18 mouse cellular contexts compared by ENCODE assay signal in the genomic region with DNA sequence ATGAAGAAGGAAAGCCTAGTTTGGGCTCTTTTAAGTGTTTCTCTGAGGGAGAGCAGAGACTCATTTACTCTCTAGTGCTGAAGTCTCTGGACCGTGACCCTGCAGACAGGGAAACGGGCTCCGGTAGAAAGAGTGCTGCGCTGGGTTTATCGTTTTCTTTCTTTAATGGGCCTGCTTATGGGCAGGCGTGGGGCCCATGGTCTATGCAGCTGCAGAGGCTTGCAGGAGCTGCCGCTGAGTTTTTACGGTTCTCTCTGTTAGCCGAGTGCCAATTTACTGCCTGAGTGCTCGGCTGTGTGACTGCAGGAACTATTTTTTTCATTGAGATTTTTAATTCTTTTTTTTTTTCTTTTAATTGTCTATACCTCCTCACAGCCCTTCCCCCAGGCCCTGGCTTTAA. TPM values are rescaled to one million over a fixed set of nuclear protein-coding genes. Genes with fewer than 3 reads are reported as not detected.
DNase-seq lines count a peak whose midpoint lies in the region; ATAC-seq and TF ChIP-seq lines count a peak whose summit lies in the region.
"Had no signal": no experiment of that assay in that cellular context is flagged by ENCODE, and none has a peak within 500 bp of the region (broad histone marks: within the 10 kb centered on the region; RNA-seq: fewer than 3 reads in every experiment).

No protein-coding gene starts in this region.

- no peaks in the 10 kb centered on the region for H3K27me3 ChIP-seq in forebrain, embryonic 10.5 days (ENCODE audit: poor library complexity, severe bottlenecking)
- no peaks in the 10 kb centered on the region for H3K27me3 ChIP-seq in forebrain, postnatal 0 days (ENCODE audit: insufficient read depth, low read length)
- no peaks in the 10 kb centered on the region for H3K27me3 ChIP-seq in kidney, postnatal 0 days (ENCODE audit: insufficient read depth, low read length)
- H3K27me3 ChIP-seq in kidney, adult 2 months (replicated peaks; ENCODE audit: control insufficient read depth, insufficient read depth, low read length) = no peaks in the 10 kb centered on the region
- H3K27me3 ChIP-seq in hindbrain, embryonic 15.5 days = no peaks in the 10 kb centered on the region
- no peaks in the 10 kb centered on the region for H3K27me3 ChIP-seq in neural tube, embryonic 15.5 days (replicated peaks)
- H3K27me3 ChIP-seq: embryonic facial prominence, embryonic 15.5 days; heart, embryonic 12.5 days; liver, embryonic 13.5 days; lung, embryonic 15.5 days; stomach, embryonic 15.5 days had no signal

- H3K36me3 ChIP-seq in forebrain, embryonic 10.5 days (replicated peaks) = no peaks in the 10 kb centered on the region
- H3K36me3 ChIP-seq in forebrain, postnatal 0 days (ENCODE audit: insufficient read depth) = peaks cover 13% of the 10 kb centered on the region
- 0 out of 2 replicates have a peak, but pooled peaks cover 3% of the 10 kb centered on the region for H3K36me3 ChIP-seq in kidney, postnatal 0 days (ENCODE audit: insufficient read depth, low read length)
- no peaks in the 10 kb centered on the region for H3K36me3 ChIP-seq in kidney, adult 2 months (ENCODE audit: control insufficient read depth, insufficient read depth, low read length)
- H3K36me3 ChIP-seq in hindbrain, embryonic 15.5 days = no peaks in the 10 kb centered on the region
- H3K36me3 ChIP-seq in neural tube, embryonic 15.5 days = 0 out of 2 replicates have a peak, but pooled peaks cover 4% of the 10 kb centered on the region
- H3K36me3 ChIP-seq: liver, embryonic 13.5 days; lung, embryonic 15.5 days; stomach, embryonic 15.5 days had no signal

- no peak overlapping the region for H3K4me2 ChIP-seq in forebrain, postnatal 0 days (ENCODE audit: low read depth)
- H3K4me2 ChIP-seq in kidney, postnatal 0 days (ENCODE audit: low read length) = no peak overlapping the region
- H3K4me2 ChIP-seq in hindbrain, embryonic 15.5 days = no peak overlapping the region
- H3K4me2 ChIP-seq in neural tube, embryonic 15.5 days = no peak overlapping the region
- H3K4me2 ChIP-seq: embryonic facial prominence, embryonic 15.5 days; heart, embryonic 12.5 days; liver, embryonic 13.5 days; lung, embryonic 15.5 days; stomach, embryonic 15.5 days had no signal

- no peak for TF ChIP-seq CTCF in forebrain, postnatal 0 days (IDR thresholded peaks at IDR 0.05; ENCODE audit: low read depth)
- TF ChIP-seq CTCF in kidney, postnatal 0 days (IDR thresholded peaks at IDR 0.05; ENCODE audit: low read depth) = no peak
- TF ChIP-seq CTCF in kidney, adult 2 months (conservative IDR thresholded peaks at IDR 0.05; ENCODE audit: insufficient read depth, insufficient read length, low read depth, low read length) = no peak

- no peak for ATAC-seq in forebrain, postnatal 0 days
- no peak; the same call in 1 of the 2 replicates for ATAC-seq in kidney, postnatal 0 days (replicated peaks; ENCODE audit: low FRiP score, low read depth)
- no peak for ATAC-seq in hindbrain, embryonic 15.5 days (ENCODE audit: low FRiP score, low read depth)
- peak; percentile 67; the same call in 1 of the 2 replicates for ATAC-seq in neural tube, embryonic 15.5 days (ENCODE audit: low FRiP score)
- ATAC-seq in megakaryocyte progenitor cell, adult 5-6 weeks (replicated peaks; ENCODE audit: poor library complexity) = no peak
- ATAC-seq: intestine, embryonic 16.5 days had no signal

- DNase-seq in forebrain, embryonic 10.5 days (ENCODE audit: extremely low spot score, low spot score) = no peak
- no peak for DNase-seq in forebrain, postnatal 0 days
- peak; percentile 54 for DNase-seq in kidney, postnatal 0 days (ENCODE audit: low spot score)
- DNase-seq in kidney, adult 2 months = no peak
- no peak for DNase-seq in right cerebral cortex, postnatal 25 days
- DNase-seq: cerebellum, adult 9-11 months; liver, embryonic 13.5 days had no signal

- H3K4me1 ChIP-seq in forebrain, embryonic 10.5 days = peaks cover 46% of the 10 kb centered on the region
- H3K4me1 ChIP-seq in forebrain, postnatal 0 days (ENCODE audit: insufficient read depth) = peaks cover 6% of the 10 kb centered on the region; the same call in 1 of the 2 replicates
- 0 out of 2 replicates have a peak, but pooled peaks cover 15% of the 10 kb centered on the region for H3K4me1 ChIP-seq in kidney, postnatal 0 days (replicated peaks; ENCODE audit: insufficient read depth, low read length)
- no peaks in the 10 kb centered on the region for H3K4me1 ChIP-seq in kidney, adult 2 months (ENCODE audit: control insufficient read depth, insufficient read depth, low read length)
- H3K4me1 ChIP-seq in hindbrain, embryonic 15.5 days (replicated peaks) = peaks cover 35% of the 10 kb centered on the region
- peaks cover 50% of the 10 kb centered on the region for H3K4me1 ChIP-seq in neural tube, embryonic 15.5 days
- H3K4me1 ChIP-seq: heart, embryonic 12.5 days; stomach, embryonic 15.5 days had no signal

- H3K9ac ChIP-seq in forebrain, postnatal 0 days = no peak overlapping the region
- H3K9ac ChIP-seq in kidney, postnatal 0 days (ENCODE audit: low read depth, low read length) = no peak overlapping the region
- no peak overlapping the region for H3K9ac ChIP-seq in hindbrain, embryonic 15.5 days
- peak overlapping the region; percentile 23; the same call in 1 of the 2 replicates for H3K9ac ChIP-seq in neural tube, embryonic 15.5 days (replicated peaks)
- H3K9ac ChIP-seq: embryonic facial prominence, embryonic 15.5 days; heart, embryonic 12.5 days; liver, embryonic 13.5 days; lung, embryonic 15.5 days; stomach, embryonic 15.5 days had no signal

- no peak for TF ChIP-seq POLR2A in kidney, adult 2 months (IDR thresholded peaks at IDR 0.05; ENCODE audit: low read depth, low read length)

- WGBS in forebrain, embryonic 10.5 days = 38% methylated on average over 10 of the region's 10 CpGs
- WGBS in forebrain, postnatal 0 days = 16% methylated on average over 10 of the region's 10 CpGs
- 14% methylated on average over 10 of the region's 10 CpGs for WGBS in kidney, postnatal 0 days
- 44% methylated on average over 10 of the region's 10 CpGs for WGBS in kidney, adult 2 months
- WGBS in hindbrain, embryonic 15.5 days = 36% methylated on average over 10 of the region's 10 CpGs
- 17% methylated on average over 10 of the region's 10 CpGs for WGBS in neural tube, embryonic 15.5 days

- H3K4me3 ChIP-seq in forebrain, embryonic 10.5 days = no peak overlapping the region
- H3K4me3 ChIP-seq in forebrain, postnatal 0 days (ENCODE audit: low read depth, low read length) = no peak overlapping the region
- no peak overlapping the region for H3K4me3 ChIP-seq in kidney, postnatal 0 days (replicated peaks; ENCODE audit: low read depth, low read length)
- no peak overlapping the region for H3K4me3 ChIP-seq in kidney, adult 2 months (ENCODE audit: insufficient read depth, low read depth, low read length)
- H3K4me3 ChIP-seq in hindbrain, embryonic 15.5 days = no peak overlapping the region
- H3K4me3 ChIP-seq in neural tube, embryonic 15.5 days (replicated peaks) = no peak overlapping the region
- H3K4me3 ChIP-seq: embryonic facial prominence, embryonic 15.5 days; heart, embryonic 12.5 days; liver, embryonic 13.5 days; lung, embryonic 15.5 days; stomach, embryonic 15.5 days had no signal

- H3K27ac ChIP-seq in forebrain, embryonic 10.5 days = peak overlapping the region; percentile 31; the same call in 1 of the 2 replicates
- no peak overlapping the region for H3K27ac ChIP-seq in forebrain, postnatal 0 days (ENCODE audit: low read depth, low read length)
- no peak overlapping the region for H3K27ac ChIP-seq in kidney, postnatal 0 days
- H3K27ac ChIP-seq in kidney, adult 2 months (ENCODE audit: insufficient read depth, low read depth, low read length) = no peak overlapping the region
- H3K27ac ChIP-seq in hindbrain, embryonic 15.5 days (replicated peaks) = 0 out of 2 replicates have a peak overlapping the region, but pooled peaks have one; percentile 4
- peak overlapping the region; percentile 64 for H3K27ac ChIP-seq in neural tube, embryonic 15.5 days (replicated peaks)
- H3K27ac ChIP-seq: embryonic facial prominence, embryonic 15.5 days; liver, embryonic 13.5 days; lung, embryonic 15.5 days; macrophage; stomach, embryonic 15.5 days had no signal

- H3K9me3 ChIP-seq in forebrain, embryonic 10.5 days = no peaks in the 10 kb centered on the region
- no peaks in the 10 kb centered on the region for H3K9me3 ChIP-seq in forebrain, postnatal 0 days (ENCODE audit: low read length)
- H3K9me3 ChIP-seq in kidney, postnatal 0 days (replicated peaks; ENCODE audit: low read length) = no peaks in the 10 kb centered on the region
- H3K9me3 ChIP-seq in hindbrain, embryonic 15.5 days = no peaks in the 10 kb centered on the region
- no peaks in the 10 kb centered on the region for H3K9me3 ChIP-seq in neural tube, embryonic 15.5 days (replicated peaks)
- H3K9me3 ChIP-seq: embryonic facial prominence, embryonic 15.5 days; heart, embryonic 12.5 days; liver, embryonic 13.5 days; lung, embryonic 15.5 days; stomach, embryonic 15.5 days had no signal

RNA-seq across cellular contexts. Expression of gene Cacng5, which starts 55.1 kb away (rescaled TPM):
- polyA plus RNA-seq in forebrain, embryonic 10.5 days (2016; fragmentation: Nextera tagmentation; extraction: Ambion mirVana) = 0.33 and 0.65 TPM in 2 replicates
- 10.3 and 14.4 TPM in 2 replicates for total RNA-seq in forebrain, postnatal 0 days (2014; rRNA removed)
- 8.8 and 12.1 TPM in 2 replicates for polyA plus RNA-seq in forebrain, postnatal 0 days (2015; fragmentation: Nextera tagmentation; extraction: Ambion mirVana)
- 0.04 and 0.09 TPM in 2 replicates for polyA plus RNA-seq in kidney, postnatal 0 days (2015; fragmentation: Nextera tagmentation; extraction: Ambion mirVana)
- 0.05 and 0.07 TPM in 2 replicates for polyA plus RNA-seq in kidney, adult 2 months (2012; rRNA removed)
- 10.7 and 11.5 TPM in 2 replicates for polyA plus RNA-seq in hindbrain, embryonic 15.5 days (2015; fragmentation: Nextera tagmentation; extraction: Ambion mirVana)
- 10.8 and 12.6 TPM in 2 replicates for polyA plus RNA-seq in neural tube, embryonic 15.5 days (2015; fragmentation: Nextera tagmentation; extraction: Ambion mirVana)
- total RNA-seq in megakaryocyte progenitor cell, adult 5-6 weeks (2015) = not detected in 2 replicates
- total RNA-seq in megakaryocyte progenitor cell, adult 5-6 weeks (2017) = not detected in 2 replicates
- total RNA-seq: MEL had no signal
- polyA plus RNA-seq: heart, embryonic 12.5 days; macrophage; spleen, adult 2 months had no signal

Comparison
In these comparisons a context has a peak if more than half of its experiments do, and no peak if none do; other contexts are left out.
1. H3K27ac ChIP-seq: peak in forebrain, embryonic 10.5 days (single experiment), hindbrain, embryonic 15.5 days (single experiment) and neural tube, embryonic 15.5 days (single experiment); none in forebrain, postnatal 0 days (single experiment), kidney, postnatal 0 days (single experiment) and kidney, adult 2 months (single experiment).